Mouse (Mus musculus): ENCODE measurements around the gene Myo18a. TPM values are rescaled to one million over a fixed set of nuclear protein-coding genes. Genes with fewer than 3 reads are reported as not detected.

Myo18a gene
- polyA plus RNA-seq, 1 experiment, result 93.1 TPM

DNA sequence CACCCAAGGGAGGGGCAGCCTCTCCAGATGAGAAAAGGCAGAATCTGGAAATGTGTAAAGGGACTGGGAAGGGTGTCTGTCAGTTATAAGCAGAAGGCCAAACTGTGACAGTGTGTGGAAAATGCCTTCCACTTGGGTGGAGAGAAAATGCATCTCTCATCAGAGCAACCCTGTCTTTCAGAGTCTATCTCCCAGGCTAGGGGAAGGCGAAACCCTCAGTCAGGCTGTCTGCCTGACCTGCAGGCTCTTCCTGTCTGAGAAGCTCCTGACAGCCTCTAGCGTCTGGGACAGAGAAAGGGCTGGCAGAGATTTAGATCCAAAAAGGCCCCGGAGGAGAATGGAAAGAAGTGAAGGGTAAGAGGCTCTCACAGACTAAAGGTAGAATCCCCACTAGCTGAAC, 140.7 kb downstream of the Myo18a start:
- TF ChIP-seq POLR2A (IDR thresholded peaks at IDR 0.05; ENCODE audit: low read depth, low read length) (no peak), CTCF (conservative IDR thresholded peaks at IDR 0.05; ENCODE audit: insufficient read depth, insufficient read length, low read depth, low read length) (no peak)
- Histone ChIP-seq H3K36me3 (ENCODE audit: control insufficient read depth, insufficient read depth, low read length) (no peaks in the 10 kb centered on the region), H3K27ac (ENCODE audit: insufficient read depth, low read depth, low read length) (no peak overlapping the region), H3K27me3 (replicated peaks; ENCODE audit: control insufficient read depth, insufficient read depth, low read length) (no peaks in the 10 kb centered on the region), H3K4me3 (ENCODE audit: insufficient read depth, low read depth, low read length) (no peak overlapping the region), H3K4me1 (ENCODE audit: control insufficient read depth, insufficient read depth, low read length) (peaks cover 3% of the 10 kb centered on the region; the same call in 1 of the 2 replicates)
- WGBS, result 48% methylated on average over 3 of the region's 3 CpGs
- no peak for DNase-seq

DNA sequence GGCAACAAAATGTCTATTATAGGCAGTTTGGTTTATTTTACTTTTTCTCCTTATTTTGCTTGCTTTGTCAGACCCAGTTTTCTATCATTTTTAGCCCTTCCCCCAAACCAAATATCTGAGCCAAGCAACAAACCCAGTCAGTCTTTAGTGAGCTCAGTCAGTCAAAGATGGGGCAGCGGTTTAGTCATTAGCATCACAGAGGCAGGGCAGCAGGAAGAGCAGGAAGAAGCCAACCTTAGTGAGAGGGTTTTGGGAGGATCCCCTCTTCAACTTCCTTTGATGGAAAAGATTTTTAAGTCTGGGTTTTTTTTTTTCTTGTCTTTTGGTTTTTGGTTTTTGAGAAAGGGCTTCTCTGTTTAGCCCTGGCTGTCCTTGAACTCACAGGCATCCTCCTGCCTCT, 141.7 kb downstream of the Myo18a start:
- 68% methylated on average over 1 of the region's 1 CpGs for WGBS
- Histone ChIP-seq H3K4me1 (ENCODE audit: control insufficient read depth, insufficient read depth, low read length) (peaks cover 3% of the 10 kb centered on the region; the same call in 1 of the 2 replicates), H3K27ac (ENCODE audit: insufficient read depth, low read depth, low read length) (no peak overlapping the region), H3K36me3 (ENCODE audit: control insufficient read depth, insufficient read depth, low read length) (no peaks in the 10 kb centered on the region), H3K27me3 (replicated peaks; ENCODE audit: control insufficient read depth, insufficient read depth, low read length) (no peaks in the 10 kb centered on the region), H3K4me3 (ENCODE audit: insufficient read depth, low read depth, low read length) (no peak overlapping the region)
- TF ChIP-seq POLR2A (IDR thresholded peaks at IDR 0.05; ENCODE audit: low read depth, low read length), result no peak
- no peak for TF ChIP-seq CTCF (conservative IDR thresholded peaks at IDR 0.05; ENCODE audit: insufficient read depth, insufficient read length, low read depth, low read length)
- DNase-seq, result no peak

DNA sequence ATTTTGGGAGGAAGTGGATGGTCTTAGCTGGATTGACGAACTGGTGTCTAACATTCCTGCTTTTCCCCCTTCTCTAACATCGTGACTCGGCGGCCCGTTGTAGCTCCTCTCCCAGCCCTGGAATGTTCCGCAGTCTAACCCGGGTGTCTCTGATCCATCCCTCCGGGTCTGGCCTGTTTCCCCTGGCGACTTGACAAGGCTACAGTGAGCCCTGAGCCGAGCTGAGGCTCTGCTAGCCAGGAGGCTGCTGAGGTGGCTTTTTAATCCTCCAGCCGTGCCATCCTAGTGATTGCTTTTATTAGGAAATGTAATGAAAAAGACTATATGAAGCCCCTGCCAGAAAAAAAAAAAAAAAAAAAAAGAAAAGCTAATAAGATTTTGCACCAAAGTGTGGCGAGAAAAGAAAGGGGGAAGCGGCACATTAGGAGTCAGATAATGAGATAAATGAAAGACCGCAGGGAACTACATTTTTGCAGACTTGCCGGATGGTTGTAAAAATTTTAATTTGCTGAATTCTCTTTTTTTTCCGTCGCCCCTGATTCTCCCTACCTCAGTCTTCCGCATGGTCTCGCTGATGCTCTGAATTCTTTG, 143.1 kb downstream of the Myo18a start:
- H3K36me3 ChIP-seq (ENCODE audit: control insufficient read depth, insufficient read depth, low read length), result no peaks in the 10 kb centered on the region
- H3K27me3 ChIP-seq (replicated peaks; ENCODE audit: control insufficient read depth, insufficient read depth, low read length), result no peaks in the 10 kb centered on the region
- no peak for TF ChIP-seq POLR2A (IDR thresholded peaks at IDR 0.05; ENCODE audit: low read depth, low read length)
- no peak for TF ChIP-seq CTCF (conservative IDR thresholded peaks at IDR 0.05; ENCODE audit: insufficient read depth, insufficient read length, low read depth, low read length)
- peaks cover 3% of the 10 kb centered on the region; the same call in 1 of the 2 replicates for H3K4me1 ChIP-seq (ENCODE audit: control insufficient read depth, insufficient read depth, low read length)
- no peak overlapping the region for H3K27ac ChIP-seq (ENCODE audit: insufficient read depth, low read depth, low read length)
- WGBS, result 48% methylated on average over 19 of the region's 19 CpGs
- H3K4me3 ChIP-seq (ENCODE audit: insufficient read depth, low read depth, low read length), result no peak overlapping the region
- DNase-seq, result peak; percentile 37

DNA sequence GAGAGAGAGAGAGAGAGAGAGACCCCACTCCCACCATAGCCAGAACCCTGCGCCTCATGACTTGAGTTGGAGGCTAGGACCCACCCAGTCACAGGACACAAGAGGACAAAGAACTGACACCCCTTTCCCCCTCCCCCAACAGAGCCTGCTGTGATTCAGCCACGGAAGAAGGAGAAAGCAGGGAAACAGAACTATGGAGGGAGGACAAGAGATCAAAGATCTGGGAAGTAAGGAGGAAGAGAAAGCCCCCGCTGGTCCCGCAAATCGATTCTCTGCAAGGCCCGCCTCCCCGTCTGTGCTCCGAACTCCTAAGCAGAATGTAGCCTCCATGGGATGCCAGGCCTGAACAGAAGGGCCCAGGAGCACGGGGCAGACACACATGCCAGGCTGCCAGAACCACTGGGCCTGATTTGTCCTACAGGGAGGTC, 143.7 kb downstream of the Myo18a start:
- no peaks in the 10 kb centered on the region for H3K4me1 ChIP-seq (ENCODE audit: control insufficient read depth, insufficient read depth, low read length)
- TF ChIP-seq POLR2A (IDR thresholded peaks at IDR 0.05; ENCODE audit: low read depth, low read length) (no peak), CTCF (conservative IDR thresholded peaks at IDR 0.05; ENCODE audit: insufficient read depth, insufficient read length, low read depth, low read length) (no peak)
- no peak overlapping the region for H3K27ac ChIP-seq (ENCODE audit: insufficient read depth, low read depth, low read length)
- H3K4me3 ChIP-seq (ENCODE audit: insufficient read depth, low read depth, low read length), result no peak overlapping the region
- no peak for DNase-seq
- no peaks in the 10 kb centered on the region for H3K27me3 ChIP-seq (replicated peaks; ENCODE audit: control insufficient read depth, insufficient read depth, low read length)
- H3K36me3 ChIP-seq (ENCODE audit: control insufficient read depth, insufficient read depth, low read length), result no peaks in the 10 kb centered on the region
- WGBS, result 39% methylated on average over 9 of the region's 9 CpGs

DNA sequence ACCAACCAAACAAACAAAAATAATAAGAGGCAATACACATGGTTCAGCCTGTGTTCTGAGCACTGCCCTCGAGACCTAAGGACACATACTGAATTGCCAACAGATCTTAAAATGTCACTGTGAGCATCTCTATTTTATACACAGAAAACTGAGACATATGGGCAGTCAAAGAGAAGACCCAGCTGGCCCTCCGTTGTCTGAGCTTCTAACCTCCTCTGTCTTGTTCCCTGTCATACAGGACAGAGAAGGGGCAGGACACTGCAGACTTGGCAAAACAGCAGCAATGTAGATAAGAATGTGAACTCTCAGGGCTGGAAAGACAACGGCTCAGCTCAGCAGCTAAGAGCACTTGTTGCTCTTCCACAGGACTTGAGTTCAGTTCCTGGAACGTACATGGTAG, 145.4 kb downstream of the Myo18a start:
- DNase-seq, result no peak
- WGBS, result 66% methylated on average over 4 of the region's 4 CpGs
- no peaks in the 10 kb centered on the region for H3K27me3 ChIP-seq (replicated peaks; ENCODE audit: control insufficient read depth, insufficient read depth, low read length)
- H3K4me1 ChIP-seq (ENCODE audit: control insufficient read depth, insufficient read depth, low read length), result no peaks in the 10 kb centered on the region
- TF ChIP-seq CTCF (conservative IDR thresholded peaks at IDR 0.05; ENCODE audit: insufficient read depth, insufficient read length, low read depth, low read length), result no peak
- TF ChIP-seq POLR2A (IDR thresholded peaks at IDR 0.05; ENCODE audit: low read depth, low read length), result no peak
- no peak overlapping the region for H3K27ac ChIP-seq (ENCODE audit: insufficient read depth, low read depth, low read length)
- H3K4me3 ChIP-seq (ENCODE audit: insufficient read depth, low read depth, low read length), result no peak overlapping the region
- H3K36me3 ChIP-seq (ENCODE audit: control insufficient read depth, insufficient read depth, low read length), result no peaks in the 10 kb centered on the region

DNA sequence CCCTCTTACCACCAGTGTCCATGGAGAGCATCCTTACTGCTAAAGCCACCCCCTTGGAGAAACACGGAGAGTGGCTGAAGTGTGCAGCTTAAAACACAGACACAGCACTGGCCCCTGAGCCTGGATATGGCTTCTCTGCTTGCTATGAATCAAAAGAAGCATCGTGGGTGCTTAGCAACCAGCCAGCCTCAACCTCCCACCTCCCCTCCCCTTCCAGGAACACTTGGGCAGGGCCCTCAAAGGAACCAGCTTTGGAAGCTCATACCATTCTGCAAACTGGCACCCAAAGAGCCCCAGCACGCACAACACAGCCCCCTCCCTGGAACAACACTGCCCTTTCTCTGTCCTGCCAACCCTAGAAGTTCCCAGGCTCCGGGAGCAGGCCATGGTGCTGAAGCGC, 146.3 kb downstream of the Myo18a start:
- Histone ChIP-seq H3K36me3 (ENCODE audit: control insufficient read depth, insufficient read depth, low read length) (no peaks in the 10 kb centered on the region), H3K4me3 (ENCODE audit: insufficient read depth, low read depth, low read length) (no peak overlapping the region), H3K4me1 (ENCODE audit: control insufficient read depth, insufficient read depth, low read length) (no peaks in the 10 kb centered on the region), H3K27me3 (replicated peaks; ENCODE audit: control insufficient read depth, insufficient read depth, low read length) (no peaks in the 10 kb centered on the region), H3K27ac (ENCODE audit: insufficient read depth, low read depth, low read length) (no peak overlapping the region)
- DNase-seq, result no peak
- TF ChIP-seq CTCF (conservative IDR thresholded peaks at IDR 0.05; ENCODE audit: insufficient read depth, insufficient read length, low read depth, low read length), result no peak
- no peak for TF ChIP-seq POLR2A (IDR thresholded peaks at IDR 0.05; ENCODE audit: low read depth, low read length)
- WGBS, result 55% methylated on average over 5 of the region's 5 CpGs

DNA sequence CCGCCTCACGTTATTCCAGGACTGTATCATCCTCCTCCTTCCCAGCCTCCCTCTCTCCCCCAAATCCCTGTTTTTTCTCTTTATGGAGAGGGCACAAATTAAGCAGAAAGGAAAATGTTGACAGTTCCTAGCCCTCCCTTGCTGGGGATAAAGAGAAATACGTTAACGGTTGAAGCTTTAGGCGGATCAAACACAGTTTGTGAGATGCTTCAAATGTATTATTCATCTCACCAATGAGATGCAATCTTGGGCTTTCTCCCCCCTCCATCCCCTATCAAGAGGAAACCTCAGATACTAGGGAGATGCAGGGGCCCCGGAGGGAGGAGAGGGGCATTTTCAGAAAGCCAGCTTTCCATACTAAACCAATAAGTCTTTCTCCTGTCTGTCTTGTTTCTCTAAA, 146.7 kb downstream of the Myo18a start:
- H3K27ac ChIP-seq (ENCODE audit: insufficient read depth, low read depth, low read length), result no peak overlapping the region
- 56% methylated on average over 6 of the region's 6 CpGs for WGBS
- no peaks in the 10 kb centered on the region for H3K36me3 ChIP-seq (ENCODE audit: control insufficient read depth, insufficient read depth, low read length)
- TF ChIP-seq POLR2A (IDR thresholded peaks at IDR 0.05; ENCODE audit: low read depth, low read length) (no peak), CTCF (conservative IDR thresholded peaks at IDR 0.05; ENCODE audit: insufficient read depth, insufficient read length, low read depth, low read length) (no peak)
- DNase-seq, result no peak
- H3K4me3 ChIP-seq (ENCODE audit: insufficient read depth, low read depth, low read length), result no peak overlapping the region
- no peaks in the 10 kb centered on the region for H3K27me3 ChIP-seq (replicated peaks; ENCODE audit: control insufficient read depth, insufficient read depth, low read length)
- H3K4me1 ChIP-seq (ENCODE audit: control insufficient read depth, insufficient read depth, low read length), result no peaks in the 10 kb centered on the region

Measured in kidney, adult 2 months (tissue).